ENCODE assay signal across 15 mouse cellular contexts in the genomic region with DNA sequence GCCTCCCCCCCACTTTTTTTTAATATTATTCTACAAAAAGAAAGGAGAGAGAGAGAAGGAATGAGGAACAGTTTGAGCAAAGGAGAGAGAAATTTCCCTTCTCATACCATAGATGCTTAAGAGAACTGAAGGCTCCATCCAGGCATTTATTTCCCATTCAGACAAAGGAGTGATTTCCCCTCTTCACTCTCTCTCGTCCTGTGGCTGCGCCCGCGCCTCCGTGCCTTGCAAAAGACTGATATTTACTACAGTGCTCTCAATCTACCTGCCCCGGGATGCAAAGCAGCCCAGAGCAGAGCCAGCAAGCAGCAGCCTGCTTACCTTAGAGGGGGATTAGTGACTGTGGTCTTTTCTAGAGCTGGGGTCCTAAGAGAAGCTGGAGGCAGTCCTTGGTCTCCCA.
DNase-seq lines count a peak whose midpoint lies in the region; ATAC-seq lines count a peak whose summit lies in the region.
"Had no signal": no experiment of that assay in that cellular context is flagged by ENCODE, and none has a peak within 500 bp of the region (broad histone marks: within the 10 kb centered on the region; RNA-seq: fewer than 3 reads in every experiment).

No protein-coding gene starts in this region.

- no peak for DNase-seq in heart, adult 18-20 months
- DNase-seq in forebrain, embryonic 14.5 days (ENCODE audit: low spot score) = no peak
- DNase-seq in gastrocnemius, postnatal 10 days = no peak
- no peak for DNase-seq in kidney, adult 8-10 months
- DNase-seq: adrenal gland, postnatal 10 days; cerebellum, postnatal 36 days; heart, postnatal 4 days; kidney, adult 9 months; lung, postnatal 36 days; thymus, adult 2 months had no signal

- no peaks in the 10 kb centered on the region; the same call in 1 of the 2 replicates for H3K36me3 ChIP-seq in heart, embryonic 11.5 days (ENCODE audit: control insufficient read depth, insufficient read depth, low read length)
- no peaks in the 10 kb centered on the region; the same call in 1 of the 2 replicates for H3K36me3 ChIP-seq in forebrain, embryonic 14.5 days (ENCODE audit: control insufficient read depth, insufficient read depth, low read length)
- no peaks in the 10 kb centered on the region for H3K36me3 ChIP-seq in hindbrain, embryonic 16.5 days (ENCODE audit: control insufficient read depth, insufficient read depth, low read length)
- H3K36me3 ChIP-seq in neural tube, embryonic 13.5 days = no peaks in the 10 kb centered on the region
- H3K36me3 ChIP-seq in intestine, embryonic 15.5 days = no peaks in the 10 kb centered on the region

- peaks cover 32% of the 10 kb centered on the region for H3K4me1 ChIP-seq in heart, embryonic 11.5 days (ENCODE audit: control insufficient read depth, insufficient read depth, low read length)
- H3K4me1 ChIP-seq in forebrain, embryonic 14.5 days (ENCODE audit: control insufficient read depth, insufficient read depth, low read length) = peaks cover 29% of the 10 kb centered on the region
- peaks cover 13% of the 10 kb centered on the region for H3K4me1 ChIP-seq in hindbrain, embryonic 16.5 days (ENCODE audit: control insufficient read depth, insufficient read depth, low read depth, low read length)
- H3K4me1 ChIP-seq in neural tube, embryonic 13.5 days (replicated peaks) = peaks cover 42% of the 10 kb centered on the region
- H3K4me1 ChIP-seq in intestine, embryonic 15.5 days (replicated peaks) = peaks cover 6% of the 10 kb centered on the region; the same call in 1 of the 2 replicates

- no peaks in the 10 kb centered on the region for H3K9me3 ChIP-seq in heart, embryonic 11.5 days (replicated peaks; ENCODE audit: control insufficient read depth, low read length)
- no peaks in the 10 kb centered on the region for H3K9me3 ChIP-seq in forebrain, embryonic 14.5 days (replicated peaks; ENCODE audit: control insufficient read depth, low read length)
- no peaks in the 10 kb centered on the region for H3K9me3 ChIP-seq in hindbrain, embryonic 16.5 days (ENCODE audit: control insufficient read depth, low read length)
- H3K9me3 ChIP-seq in neural tube, embryonic 13.5 days = 0 out of 2 replicates have a peak, but pooled peaks cover 5% of the 10 kb centered on the region
- no peaks in the 10 kb centered on the region for H3K9me3 ChIP-seq in intestine, embryonic 15.5 days

- no peak for ATAC-seq in heart, embryonic 11.5 days (replicated peaks; ENCODE audit: insufficient number of reproducible peaks, low FRiP score, low TSS enrichment)
- no peak for ATAC-seq in forebrain, embryonic 14.5 days
- ATAC-seq in hindbrain, embryonic 16.5 days = no peak
- ATAC-seq in neural tube, embryonic 13.5 days (ENCODE audit: low read depth) = no peak
- no peak for ATAC-seq in intestine, embryonic 15.5 days

- no peak overlapping the region for H3K4me2 ChIP-seq in heart, embryonic 11.5 days
- H3K4me2 ChIP-seq in forebrain, embryonic 14.5 days (ENCODE audit: low read length) = peak overlapping the region; percentile 33
- peak overlapping the region; percentile 42 for H3K4me2 ChIP-seq in hindbrain, embryonic 16.5 days (ENCODE audit: low read length)
- peak overlapping the region; percentile 44 for H3K4me2 ChIP-seq in neural tube, embryonic 13.5 days
- no peak overlapping the region for H3K4me2 ChIP-seq in intestine, embryonic 15.5 days (replicated peaks)

- 0 out of 2 replicates have a peak overlapping the region, but pooled peaks have one; percentile 0 for H3K27ac ChIP-seq in heart, embryonic 11.5 days (ENCODE audit: low read depth, low read length)
- peak overlapping the region; percentile 87 for H3K27ac ChIP-seq in forebrain, embryonic 14.5 days (ENCODE audit: low read depth, low read length)
- peak overlapping the region; percentile 62 for H3K27ac ChIP-seq in hindbrain, embryonic 16.5 days (ENCODE audit: low read depth, low read length)
- peak overlapping the region; percentile 77 for H3K27ac ChIP-seq in neural tube, embryonic 13.5 days (replicated peaks)
- H3K27ac ChIP-seq in intestine, embryonic 15.5 days = no peak overlapping the region
- H3K27ac ChIP-seq: liver, embryonic 14.5 days had no signal

- H3K27me3 ChIP-seq in heart, embryonic 11.5 days (ENCODE audit: control insufficient read depth, insufficient read depth, low read length) = no peaks in the 10 kb centered on the region
- no peaks in the 10 kb centered on the region for H3K27me3 ChIP-seq in forebrain, embryonic 14.5 days (replicated peaks; ENCODE audit: control insufficient read depth, insufficient read depth, low read length)
- H3K27me3 ChIP-seq in hindbrain, embryonic 16.5 days (replicated peaks; ENCODE audit: control insufficient read depth, insufficient read depth, low read length) = no peaks in the 10 kb centered on the region
- H3K27me3 ChIP-seq in neural tube, embryonic 13.5 days = no peaks in the 10 kb centered on the region
- no peaks in the 10 kb centered on the region for H3K27me3 ChIP-seq in intestine, embryonic 15.5 days (replicated peaks)

- WGBS in heart, embryonic 11.5 days (ENCODE audit: insufficient replicate concordance) = 79% methylated on average over 6 of the region's 6 CpGs
- 30% methylated on average over 6 of the region's 6 CpGs for WGBS in forebrain, embryonic 14.5 days
- 47% methylated on average over 6 of the region's 6 CpGs for WGBS in hindbrain, embryonic 16.5 days
- WGBS in neural tube, embryonic 13.5 days = 25% methylated on average over 6 of the region's 6 CpGs
- 74% methylated on average over 6 of the region's 6 CpGs for WGBS in intestine, embryonic 15.5 days

- H3K4me3 ChIP-seq in heart, embryonic 11.5 days (ENCODE audit: low read depth, low read length) = no peak overlapping the region
- H3K4me3 ChIP-seq in forebrain, embryonic 14.5 days (ENCODE audit: low read depth, low read length) = no peak overlapping the region
- H3K4me3 ChIP-seq in hindbrain, embryonic 16.5 days (ENCODE audit: low read length) = no peak overlapping the region
- no peak overlapping the region for H3K4me3 ChIP-seq in neural tube, embryonic 13.5 days
- no peak overlapping the region for H3K4me3 ChIP-seq in intestine, embryonic 15.5 days (replicated peaks)

- H3K9ac ChIP-seq in heart, embryonic 11.5 days (ENCODE audit: low read depth, low read length) = no peak overlapping the region
- peak overlapping the region; percentile 47 for H3K9ac ChIP-seq in forebrain, embryonic 14.5 days (ENCODE audit: low read length)
- H3K9ac ChIP-seq in hindbrain, embryonic 16.5 days (ENCODE audit: low read depth, low read length) = 0 out of 2 replicates have a peak overlapping the region, but pooled peaks have one; percentile 32
- peak overlapping the region; percentile 39 for H3K9ac ChIP-seq in neural tube, embryonic 13.5 days
- no peak overlapping the region for H3K9ac ChIP-seq in intestine, embryonic 15.5 days
- H3K9ac ChIP-seq: liver, embryonic 14.5 days had no signal

Comparison
In these comparisons a context has a peak if more than half of its experiments do, and no peak if none do; other contexts are left out.
1. H3K4me2 ChIP-seq: peak in forebrain, embryonic 14.5 days (single experiment), hindbrain, embryonic 16.5 days (single experiment) and neural tube, embryonic 13.5 days (single experiment); none in heart, embryonic 11.5 days (single experiment) and intestine, embryonic 15.5 days (single experiment).
2. H3K9ac ChIP-seq: peak in forebrain, embryonic 14.5 days (single experiment), hindbrain, embryonic 16.5 days (single experiment) and neural tube, embryonic 13.5 days (single experiment); none in heart, embryonic 11.5 days (single experiment) and intestine, embryonic 15.5 days (single experiment).